Mouse (Mus musculus): ENCODE results near the gene Adamtsl1.

Gene Adamtsl1

DNA sequence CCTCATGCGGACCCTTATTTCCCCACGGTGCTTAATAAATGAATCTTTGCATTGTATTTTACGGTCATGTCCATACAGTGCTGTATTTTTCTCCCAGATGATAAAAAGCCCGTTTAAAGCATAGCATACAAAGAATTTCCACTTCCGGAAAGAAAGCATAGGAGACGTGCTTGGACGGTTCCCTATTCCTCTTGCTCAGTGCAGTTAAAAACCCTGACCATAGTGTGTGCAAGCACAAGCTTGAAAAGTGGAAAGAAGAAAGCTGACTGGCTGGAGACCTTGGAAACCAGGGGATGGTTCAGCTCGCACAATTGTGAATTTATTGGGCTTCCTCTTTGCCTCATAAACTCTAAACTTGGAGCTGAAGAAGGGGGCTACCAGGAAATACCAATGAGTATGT is 855.1 kb downstream of the Adamtsl1 start:
- in situ Hi-C loops (cut with MboI; ENCODE audit: unreplicated experiment in 2 of 2) = no loop called here

DNA sequence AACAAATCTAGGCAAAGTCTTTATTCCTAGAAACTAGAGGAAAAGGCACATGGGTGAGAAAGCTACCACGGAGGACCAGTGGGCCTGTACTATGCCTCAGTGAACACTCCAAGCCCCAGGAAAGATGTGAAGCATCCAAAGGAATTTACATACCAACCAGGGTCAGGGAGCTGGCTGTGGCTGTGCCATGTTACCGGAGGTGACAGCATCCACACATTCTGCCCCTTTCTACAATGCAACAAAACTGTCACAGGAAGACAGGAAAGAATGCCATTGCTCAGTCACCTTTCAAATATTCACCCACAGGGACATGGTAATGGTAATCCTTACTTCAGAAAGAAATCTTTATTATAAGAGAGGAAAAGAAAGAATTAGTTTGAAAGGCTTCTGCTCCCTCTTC is 859.2 kb downstream of the Adamtsl1 start:
- in situ Hi-C loops (cut with MboI; ENCODE audit: unreplicated experiment in 2 of 2) = no loop called here

DNA sequence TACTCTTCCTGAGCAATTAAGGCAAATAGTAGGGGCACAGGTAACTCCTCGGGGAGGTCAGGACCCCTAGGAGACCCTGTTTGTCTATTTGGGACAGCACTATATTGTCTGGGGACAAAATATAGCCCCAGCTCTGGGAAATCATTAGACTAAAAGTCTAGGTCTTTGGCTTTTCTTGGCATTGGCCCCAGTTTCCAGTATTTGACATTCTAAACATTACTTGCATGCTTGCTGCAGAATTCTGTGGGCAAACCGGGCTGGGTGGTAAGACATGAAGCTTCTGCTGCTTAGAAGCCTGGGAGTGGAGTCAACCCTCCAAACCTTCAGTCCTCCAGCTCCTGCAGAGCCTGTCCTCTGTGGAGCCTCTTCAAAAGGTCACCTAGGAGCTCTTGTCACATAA is 869.2 kb downstream of the Adamtsl1 start:
- in situ Hi-C loops (cut with MboI; ENCODE audit: unreplicated experiment in 2 of 2) = no loop called here

DNA sequence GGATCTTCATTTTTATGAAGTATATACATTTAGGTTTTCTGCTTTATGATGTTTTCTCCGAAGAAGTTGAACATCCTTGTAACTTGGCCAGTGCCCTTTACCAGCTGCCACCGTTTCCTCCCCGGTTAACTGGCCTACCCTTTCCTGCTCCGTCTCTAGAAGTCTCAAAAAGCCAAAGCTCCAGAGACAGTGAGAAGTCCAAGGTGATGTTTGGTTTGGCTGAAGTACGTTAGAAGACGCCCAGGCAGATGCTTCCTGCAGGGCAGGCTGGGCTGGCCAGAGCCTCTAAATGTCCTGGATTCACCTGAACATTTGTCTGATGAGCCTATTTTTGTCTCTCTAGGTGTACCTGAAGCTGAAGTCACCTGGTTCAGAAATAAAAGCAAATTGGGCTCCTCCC is 871.1 kb downstream of the Adamtsl1 start:
- in situ Hi-C loops (cut with MboI; ENCODE audit: unreplicated experiment in 2 of 2) = no loop called here

DNA sequence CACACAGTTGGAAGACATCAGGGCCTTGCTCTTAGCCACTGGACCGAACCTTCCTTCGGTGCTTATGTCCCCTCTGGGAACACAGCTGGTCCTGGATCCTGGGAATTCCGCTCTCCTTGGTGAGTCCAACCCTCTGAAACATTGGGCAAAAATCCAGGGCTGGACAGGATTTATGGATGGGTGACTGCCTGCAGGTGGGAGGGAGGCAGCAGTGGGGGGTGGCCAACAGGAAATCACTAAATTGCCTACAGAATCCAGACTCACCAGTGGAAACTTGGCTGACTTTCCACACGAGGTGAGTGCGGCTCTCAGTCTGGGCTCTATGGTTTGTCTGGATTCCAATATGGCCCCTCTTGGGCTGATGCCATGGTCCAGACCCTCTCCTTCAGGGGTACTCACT is 874.5 kb downstream of the Adamtsl1 start:
- in situ Hi-C loops (cut with MboI; ENCODE audit: unreplicated experiment in 2 of 2) = no loop called here

DNA sequence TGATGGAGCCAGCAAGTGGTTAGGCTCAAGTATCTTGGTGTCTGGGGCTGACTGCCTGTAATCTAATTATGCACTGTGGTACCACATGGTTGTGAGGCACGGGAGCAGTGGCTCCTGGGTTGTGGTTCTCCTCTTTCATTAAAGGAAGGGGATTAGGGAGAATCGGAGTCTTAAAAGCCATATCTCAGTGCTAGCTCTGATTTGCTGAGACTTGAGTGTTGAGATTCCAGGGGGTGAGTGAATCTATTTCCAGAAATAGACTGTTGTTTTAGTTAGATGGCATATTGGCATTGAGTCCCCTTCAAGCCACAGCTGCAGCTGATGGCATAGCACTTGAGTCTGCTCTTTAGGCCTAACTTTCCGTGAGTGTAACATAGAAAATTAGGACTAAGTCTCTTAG is 877.2 kb downstream of the Adamtsl1 start:
- in situ Hi-C loops (cut with MboI; ENCODE audit: unreplicated experiment in 2 of 2) = no loop called here

DNA sequence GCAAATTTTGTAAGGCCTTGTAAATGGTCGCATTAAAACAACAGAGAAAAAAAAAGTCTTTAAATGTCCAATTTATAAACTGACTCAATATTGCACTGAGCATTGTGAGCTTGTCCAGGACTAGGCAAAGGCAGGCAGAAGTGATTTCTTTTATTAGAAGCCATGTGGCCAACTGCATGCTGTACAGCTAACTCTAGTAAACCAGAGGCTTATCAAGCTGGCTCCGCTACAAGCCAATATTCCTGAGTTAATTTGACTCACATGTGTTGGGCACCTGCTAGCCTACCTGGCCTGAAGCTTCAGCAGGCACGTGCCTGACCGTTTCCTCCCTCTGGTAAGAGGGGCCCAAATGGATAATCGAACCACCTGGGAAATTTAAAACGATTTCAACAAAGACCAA is 881.7 kb downstream of the Adamtsl1 start:
- in situ Hi-C loops (cut with MboI; ENCODE audit: unreplicated experiment in 2 of 2) = no loop called here

DNA sequence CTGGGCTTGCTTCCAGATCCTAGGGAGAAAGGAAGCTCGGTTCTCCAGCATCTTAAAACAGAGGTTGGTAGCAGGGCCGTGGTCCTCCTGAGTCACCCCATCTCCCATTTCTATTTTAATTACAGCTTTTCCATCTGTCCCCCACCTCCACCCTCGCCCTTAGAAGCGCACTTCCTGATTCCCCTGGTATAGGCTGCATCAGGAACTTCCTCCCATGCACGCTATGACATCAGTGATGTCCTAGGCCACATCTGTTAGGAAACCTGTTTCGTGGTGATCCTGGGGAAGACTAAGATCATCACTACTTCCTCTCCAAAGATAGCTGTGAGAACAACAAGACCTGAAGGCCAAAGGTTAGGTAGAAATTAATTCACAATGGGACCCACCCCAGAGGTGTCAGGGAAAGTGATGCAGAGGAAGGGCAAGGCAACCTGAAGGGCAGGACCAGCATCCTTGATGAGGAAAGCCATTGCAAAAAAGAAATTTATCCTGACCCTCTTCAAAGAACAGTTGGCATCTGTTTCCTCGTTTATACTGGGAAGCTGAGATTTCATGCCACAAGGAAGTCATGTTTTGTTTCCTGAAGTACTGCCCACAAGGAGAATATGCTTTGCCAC is 882.8 kb downstream of the Adamtsl1 start:
- in situ Hi-C loops (cut with MboI; ENCODE audit: unreplicated experiment in 2 of 2) = no loop called here

DNA sequence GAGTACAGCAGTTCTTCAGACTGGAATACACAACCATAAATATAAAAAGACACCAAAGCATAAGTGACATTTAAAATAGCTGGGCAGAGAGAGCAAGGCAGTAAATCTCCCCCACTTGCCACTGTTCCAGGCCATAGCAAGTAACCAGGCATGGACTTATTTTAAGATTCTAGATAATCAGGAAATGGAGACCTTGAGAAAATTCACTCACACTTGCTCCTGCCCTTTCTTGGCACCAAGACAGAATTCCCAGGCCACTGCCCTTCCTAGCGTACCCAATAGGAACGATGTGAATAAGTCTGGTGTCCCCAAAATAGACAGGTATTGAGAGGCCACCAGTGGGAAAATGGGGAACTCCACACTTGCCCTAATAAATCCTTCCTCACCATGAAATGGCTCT is 883.5 kb downstream of the Adamtsl1 start:
- in situ Hi-C loops (cut with MboI; ENCODE audit: unreplicated experiment in 2 of 2) = no loop called here

DNA sequence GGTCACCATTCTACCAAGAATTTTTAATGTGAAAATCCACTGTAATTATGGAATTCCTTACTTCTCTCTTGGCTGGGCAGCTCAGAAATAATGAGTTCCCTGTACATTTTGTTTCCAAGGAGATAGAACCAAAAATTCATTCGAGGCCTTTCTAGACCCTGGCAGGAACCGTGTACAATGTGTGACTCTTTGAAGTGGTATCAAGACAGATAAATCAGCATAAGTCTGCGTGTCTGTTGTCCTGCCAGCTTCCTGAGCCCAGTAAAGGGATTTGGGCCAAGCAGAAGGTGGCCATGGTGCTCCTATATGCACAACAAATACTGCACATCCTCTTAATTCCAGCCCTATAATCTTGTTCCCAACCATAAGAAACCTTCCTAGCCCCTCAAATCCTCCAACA is 887.1 kb downstream of the Adamtsl1 start:
- in situ Hi-C loops (cut with MboI; ENCODE audit: unreplicated experiment in 2 of 2) = no loop called here

DNA sequence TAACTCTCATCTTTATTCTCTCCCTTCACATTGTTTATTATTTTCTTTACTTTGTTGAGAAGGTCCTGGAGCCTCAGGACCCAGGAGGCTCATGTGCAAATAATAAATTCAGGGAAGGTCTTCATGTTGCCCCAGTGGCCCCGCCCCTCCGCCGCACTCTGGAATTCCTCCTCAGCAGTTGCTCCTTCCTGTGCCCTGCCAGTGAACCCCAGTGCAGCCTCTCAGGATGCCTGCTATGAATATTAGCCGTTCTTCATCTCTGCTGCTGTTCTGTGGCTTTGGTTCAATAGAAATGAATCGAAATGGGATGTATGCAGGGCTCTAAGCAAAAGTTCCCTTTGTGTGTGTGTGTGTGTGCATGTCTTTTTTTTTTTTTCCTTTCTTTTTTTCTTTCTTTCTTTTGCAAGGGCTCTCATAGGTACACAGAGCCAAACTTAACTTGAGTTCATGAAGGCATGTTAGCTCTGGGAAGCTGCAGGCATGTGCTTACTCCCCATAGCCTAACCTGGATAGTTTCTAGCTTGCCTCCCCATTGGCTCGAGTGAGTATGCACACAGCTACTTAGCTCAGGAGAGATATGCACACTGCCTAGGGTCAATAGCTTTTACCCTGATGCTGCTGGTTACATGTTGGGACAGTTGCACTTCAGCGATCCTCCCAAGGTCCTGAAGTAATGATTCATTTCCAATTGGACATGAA is 892.7 kb downstream of the Adamtsl1 start:
- in situ Hi-C loops (cut with MboI; ENCODE audit: unreplicated experiment in 2 of 2) = no loop called here

DNA sequence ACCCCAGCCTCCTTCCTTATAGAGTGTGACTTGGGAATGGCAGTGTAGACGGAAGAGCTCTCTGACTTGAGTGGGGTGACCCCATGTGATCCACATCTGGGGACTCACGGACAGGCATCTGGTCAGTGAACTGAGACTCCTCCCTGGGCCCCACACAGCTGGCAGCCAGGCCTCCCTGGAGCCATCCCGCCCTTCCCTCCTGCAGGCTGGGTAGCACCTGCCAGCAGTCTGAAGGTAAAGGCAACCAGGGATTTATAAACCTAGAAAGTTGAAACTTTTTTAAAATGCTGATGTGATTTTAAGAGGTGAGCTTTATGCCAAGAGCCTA is 893.2 kb downstream of the Adamtsl1 start:
- in situ Hi-C loops (cut with MboI; ENCODE audit: unreplicated experiment in 2 of 2) = no loop called here

DNA sequence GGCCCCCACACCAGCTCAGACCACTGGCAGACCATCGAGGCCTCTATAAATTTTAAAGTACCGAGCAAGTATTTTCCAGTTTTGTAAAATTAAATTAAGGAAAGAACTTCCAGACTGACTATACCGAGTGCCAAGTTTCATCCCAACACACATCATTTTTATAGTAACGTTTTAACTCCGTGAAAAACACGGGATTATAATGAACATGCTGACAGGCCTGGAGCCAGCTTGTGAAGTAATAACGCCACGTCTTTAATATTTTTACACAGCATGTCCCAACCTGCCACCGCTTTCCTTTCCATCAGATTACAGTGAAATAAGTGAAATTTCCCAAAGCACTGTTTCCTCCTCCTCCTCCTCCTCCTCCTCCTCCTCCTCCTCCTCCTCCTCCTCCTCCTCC is 894.4 kb downstream of the Adamtsl1 start:
- in situ Hi-C loops (cut with MboI; ENCODE audit: unreplicated experiment in 2 of 2) = no loop called here

DNA sequence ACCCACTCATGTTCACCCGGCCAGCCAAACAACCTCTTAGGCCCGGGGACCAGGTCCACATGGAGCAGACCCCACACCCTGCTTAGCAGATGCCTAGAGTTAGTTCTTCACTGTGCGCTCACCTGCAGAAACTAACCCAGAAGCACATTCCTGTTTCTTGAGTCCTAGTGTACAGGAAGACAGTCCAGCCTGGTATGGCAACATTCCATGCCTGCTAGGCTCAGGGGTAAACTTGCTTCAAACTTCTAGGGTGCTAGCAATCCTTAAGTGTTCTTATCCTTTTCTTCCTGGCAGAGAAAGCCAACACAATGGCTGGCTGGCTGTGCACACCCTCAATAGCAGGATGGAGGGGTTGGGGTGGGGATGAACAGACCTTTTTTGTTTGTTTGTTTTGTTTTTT is 897.0 kb downstream of the Adamtsl1 start:
- in situ Hi-C loops (cut with MboI; ENCODE audit: unreplicated experiment in 2 of 2) = no loop called here

DNA sequence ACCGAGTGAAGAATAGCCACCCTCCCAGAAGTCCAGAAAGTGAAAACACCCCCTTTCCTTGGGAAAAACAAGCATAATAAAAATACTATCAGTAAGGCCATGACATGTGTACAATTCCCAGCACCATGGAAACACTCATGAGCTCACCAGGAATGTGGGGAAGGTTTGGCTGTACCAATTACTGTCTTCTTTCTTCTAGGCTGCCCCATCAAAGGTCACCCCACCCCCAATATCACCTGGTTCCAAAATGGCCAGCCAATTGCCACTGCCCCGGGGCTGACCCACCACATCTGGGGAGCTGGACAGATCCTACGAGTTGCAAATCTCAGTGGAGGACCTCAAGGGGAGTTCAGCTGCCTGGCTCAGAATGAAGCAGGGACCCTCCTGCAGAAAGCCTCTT is 899.4 kb downstream of the Adamtsl1 start:
- in situ Hi-C loops (cut with MboI; ENCODE audit: unreplicated experiment in 2 of 2) = no loop called here

DNA sequence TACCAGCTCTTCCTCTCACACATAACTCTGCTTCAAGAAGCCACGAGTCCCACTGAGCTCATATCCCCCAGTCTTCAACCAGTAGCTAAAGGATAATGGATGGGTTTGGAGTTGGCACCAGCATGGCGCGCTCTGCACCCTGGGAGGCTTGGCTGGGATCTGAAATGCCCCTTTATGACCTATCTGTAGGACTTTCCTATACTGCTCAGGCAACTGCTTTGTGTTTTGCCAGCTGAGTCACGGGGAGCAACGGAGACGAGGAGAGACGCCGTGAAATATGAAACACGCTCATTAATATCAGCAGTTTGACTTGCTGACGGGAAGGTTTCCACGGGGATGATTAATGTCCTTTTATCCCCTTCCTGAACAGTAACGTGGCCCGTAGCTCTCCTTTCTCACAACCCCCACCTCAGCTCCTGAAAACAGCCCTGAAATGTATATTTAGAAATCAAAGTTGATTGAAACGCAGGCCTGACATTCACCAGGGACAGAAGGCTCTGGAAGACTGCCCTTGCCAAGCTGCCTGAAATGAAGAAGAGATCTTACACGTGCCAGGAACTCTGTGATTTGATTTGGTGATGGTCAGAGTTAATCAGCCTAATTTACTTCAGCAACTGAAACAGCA is 902.5 kb downstream of the Adamtsl1 start:
- in situ Hi-C loops (cut with MboI; ENCODE audit: unreplicated experiment in 2 of 2) = no loop called here

DNA sequence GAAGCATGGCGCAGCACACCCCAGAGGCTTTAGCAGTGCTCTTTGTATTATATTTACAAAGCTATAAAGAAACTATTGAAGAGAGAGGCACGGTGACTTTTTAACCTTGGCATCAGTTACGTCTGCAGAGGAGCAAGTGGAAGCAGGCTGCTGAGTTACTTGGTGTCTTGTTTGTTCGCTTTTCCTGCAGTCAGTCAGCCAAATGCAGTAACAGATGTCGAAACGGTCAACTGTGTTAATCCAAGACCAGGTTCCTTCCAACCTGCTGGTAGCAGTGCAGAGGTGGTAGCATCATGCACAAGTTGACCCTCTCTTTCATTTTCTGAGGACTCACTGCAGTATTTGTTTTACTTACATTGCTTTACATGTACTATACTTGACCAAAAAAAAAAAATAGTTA is 908.6 kb downstream of the Adamtsl1 start:
- in situ Hi-C loops (cut with MboI; ENCODE audit: unreplicated experiment in 2 of 2) = no loop called here

DNA sequence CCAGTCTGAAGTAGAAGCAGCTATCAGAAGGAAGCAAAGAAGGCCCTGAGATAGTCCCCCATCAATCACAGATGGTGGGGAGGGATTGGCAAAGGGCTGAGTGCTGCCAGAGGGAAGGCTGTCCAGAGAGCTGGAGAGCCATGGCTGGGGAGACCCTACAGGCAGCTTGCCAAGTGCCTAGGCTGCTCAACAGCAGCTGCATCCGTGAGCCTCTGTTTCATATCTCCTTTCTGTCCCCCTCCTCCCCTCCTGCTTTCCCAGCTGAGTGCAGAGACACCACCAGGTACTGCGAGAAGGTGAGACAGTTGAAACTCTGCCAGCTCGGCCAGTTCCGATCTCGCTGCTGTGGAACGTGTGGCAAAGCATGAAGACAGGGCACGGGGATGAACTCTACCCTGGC is 911.6 kb downstream of the Adamtsl1 start:
- in situ Hi-C loops (cut with MboI; ENCODE audit: unreplicated experiment in 2 of 2) = no loop called here

DNA sequence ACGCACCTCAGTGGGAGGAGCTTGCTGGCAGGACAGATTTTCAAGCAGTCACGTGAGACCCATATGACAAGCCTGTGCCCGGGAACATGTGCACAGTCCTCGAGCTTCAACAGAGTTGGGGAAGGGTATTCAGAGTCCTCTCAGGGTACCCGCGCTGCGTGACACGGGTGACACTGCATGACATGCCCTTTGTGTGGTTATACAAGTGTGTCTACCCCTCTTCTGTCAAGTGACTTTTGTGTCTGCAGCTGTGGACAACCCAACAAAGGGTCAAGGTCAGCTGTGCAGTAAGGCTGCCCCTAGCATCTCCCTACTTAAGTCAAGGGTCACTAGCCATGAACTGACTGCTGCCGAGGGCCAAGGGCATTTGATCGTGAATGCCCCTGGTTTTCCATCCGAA is 912.6 kb downstream of the Adamtsl1 start:
- in situ Hi-C loops (cut with MboI; ENCODE audit: unreplicated experiment in 2 of 2) = no loop called here

DNA sequence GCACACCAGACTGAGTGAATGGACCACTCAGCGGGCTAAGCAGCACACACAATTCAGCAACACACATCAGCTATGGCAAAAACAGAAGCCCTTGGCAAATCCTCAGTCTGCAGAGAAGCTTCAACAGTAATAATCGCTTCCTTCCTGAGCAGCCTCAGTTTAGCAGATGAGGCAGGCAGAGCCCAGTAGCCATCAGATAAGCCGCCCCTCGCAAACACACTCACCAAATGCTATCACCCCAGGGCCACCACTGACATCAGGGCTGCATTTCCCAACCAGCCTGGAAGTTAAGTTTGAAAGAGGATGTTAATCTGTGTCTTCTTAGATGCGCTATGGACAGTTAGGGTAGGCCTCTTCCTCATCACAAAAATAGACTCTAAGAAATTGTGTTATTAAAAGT is 913.3 kb downstream of the Adamtsl1 start:
- in situ Hi-C loops (cut with MboI; ENCODE audit: unreplicated experiment in 2 of 2) = no loop called here

DNA sequence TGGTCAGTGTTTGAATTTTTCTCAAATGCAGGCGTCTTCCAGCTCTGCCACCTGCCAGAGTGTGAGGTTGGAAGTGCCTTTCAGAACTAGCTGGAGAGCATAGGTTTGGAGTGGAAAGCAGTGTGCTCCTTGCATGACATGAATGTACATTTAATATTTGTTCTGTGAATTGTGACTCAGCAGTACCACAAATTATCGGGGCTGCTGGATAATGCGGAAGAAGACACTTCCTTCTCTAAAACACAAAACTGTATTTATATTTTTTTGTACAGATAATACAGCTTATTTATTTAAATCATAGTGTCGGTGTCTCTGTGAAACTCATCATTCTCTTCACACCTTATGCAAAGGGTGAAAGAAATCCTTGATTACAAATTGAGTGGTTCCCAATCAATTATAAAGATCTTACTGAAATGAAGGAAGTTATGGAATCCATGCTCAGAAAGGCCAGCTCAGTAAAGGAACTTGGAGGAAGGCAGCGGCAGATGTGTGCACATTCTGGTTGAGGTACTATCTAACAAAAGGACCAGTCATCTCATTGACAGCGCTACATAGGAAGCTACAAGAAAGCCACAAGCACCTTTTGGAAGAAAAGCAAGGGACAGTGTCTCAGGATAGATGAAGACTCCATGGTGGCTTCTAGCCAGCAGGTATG is 914.2 kb downstream of the Adamtsl1 start:
- in situ Hi-C loops (cut with MboI; ENCODE audit: unreplicated experiment in 2 of 2) = no loop called here

DNA sequence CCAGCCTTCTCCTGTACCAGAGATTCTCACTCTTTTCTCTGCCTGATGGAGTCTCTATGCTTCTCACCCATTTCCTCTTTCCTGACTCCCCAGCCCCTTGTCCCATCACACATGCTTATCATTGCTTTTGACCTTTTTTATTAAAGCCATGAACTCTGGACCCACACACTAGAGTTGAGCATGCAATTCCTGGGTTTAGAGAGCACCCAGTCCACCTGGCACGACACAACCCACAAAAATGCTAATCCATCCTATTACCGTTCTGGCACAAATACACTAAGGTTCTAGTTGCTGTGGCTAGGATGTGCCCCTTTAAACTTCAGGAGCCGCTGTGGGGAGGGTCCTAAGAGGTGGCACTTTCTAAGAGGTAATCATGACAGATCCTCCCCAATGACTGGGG is 921.7 kb downstream of the Adamtsl1 start:
- in situ Hi-C loops (cut with MboI; ENCODE audit: unreplicated experiment in 2 of 2) = no loop called here

Data from v-Abl transformed pro-B cells (cell line).